Mouse (Mus musculus): ENCODE data around the gene Asl. TPM values are rescaled to one million over a fixed set of nuclear protein-coding genes. Genes with fewer than 3 reads are reported as not detected.

Gene Asl
- polyA plus RNA-seq, 1 experiment from 2014 or later, result 51.8 TPM

- Histone ChIP-seq H3K4me3 (ENCODE audit: low read depth, low read length) (no peak overlapping the region), H3K27me3 (replicated peaks; ENCODE audit: control insufficient read depth, insufficient read depth, low read length) (no peaks in the 10 kb centered on the region), H3K4me2 (no peak overlapping the region), H3K9ac (ENCODE audit: low read depth, low read length) (no peak overlapping the region), H3K36me3 (ENCODE audit: control insufficient read depth, insufficient read depth, low read length) (peaks cover 10% of the 10 kb centered on the region), H3K4me1 (replicated peaks; ENCODE audit: control insufficient read depth, insufficient read depth, low read length) (peaks cover 2% of the 10 kb centered on the region), H3K27ac (ENCODE audit: low read depth, low read length) (no peak overlapping the region), H3K9me3 (ENCODE audit: control insufficient read depth, low read length) (peaks cover 10% of the 10 kb centered on the region; the same call in 1 of the 2 replicates)
- WGBS, result 77% methylated on average over 6 of the region's 6 CpGs
- no peak for DNase-seq (ENCODE audit: low spot score)
- no peak for ATAC-seq (replicated peaks; ENCODE audit: low FRiP score)
Measured at GRCm38 (mm10) chr5:130008034-130008590, 20.9 kb downstream of the Asl start.

DNA sequence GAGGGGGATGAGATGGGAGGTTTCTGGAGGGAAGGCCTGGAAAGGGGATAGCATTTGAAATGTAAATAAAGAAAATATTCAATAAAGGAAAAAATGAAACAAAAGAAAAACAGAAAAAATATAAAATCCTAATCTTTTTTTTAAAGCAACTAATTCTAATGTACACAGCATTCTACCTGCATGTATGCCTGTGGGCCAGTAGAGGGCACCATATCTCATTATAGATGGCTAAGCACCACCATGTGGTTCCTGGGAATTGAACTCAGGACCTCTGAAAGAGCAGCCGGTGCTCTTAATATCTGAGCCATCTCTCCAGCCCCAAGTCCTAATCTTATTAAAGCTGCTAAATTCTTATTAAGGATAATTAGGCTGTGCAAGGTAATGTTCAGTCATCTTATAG lies 21.7 kb downstream of the Asl start:
- no peaks in the 10 kb centered on the region for H3K27me3 ChIP-seq (replicated peaks; ENCODE audit: control insufficient read depth, insufficient read depth, low read length)
- no peak overlapping the region for H3K4me2 ChIP-seq
- H3K9ac ChIP-seq (ENCODE audit: low read depth, low read length), result no peak overlapping the region
- H3K9me3 ChIP-seq (ENCODE audit: control insufficient read depth, low read length), result peaks cover 10% of the 10 kb centered on the region; the same call in 1 of the 2 replicates
- ATAC-seq (replicated peaks; ENCODE audit: low FRiP score) (no peak), DNase-seq (ENCODE audit: low spot score) (no peak)
- peaks cover 5% of the 10 kb centered on the region for H3K4me1 ChIP-seq (replicated peaks; ENCODE audit: control insufficient read depth, insufficient read depth, low read length)
- H3K4me3 ChIP-seq (ENCODE audit: low read depth, low read length), result no peak overlapping the region
- WGBS, result 78% methylated on average over 1 of the region's 1 CpGs
- no peak overlapping the region for H3K27ac ChIP-seq (ENCODE audit: low read depth, low read length)
- peaks cover 10% of the 10 kb centered on the region for H3K36me3 ChIP-seq (ENCODE audit: control insufficient read depth, insufficient read depth, low read length)

GRCm38 (mm10) chr5:130003229-130003628 lies 25.8 kb downstream of the Asl start:
- ATAC-seq (replicated peaks; ENCODE audit: low FRiP score) (peak; percentile 26; the same call in 1 of the 2 replicates), DNase-seq (ENCODE audit: low spot score) (no peak)
- H3K4me1 ChIP-seq (replicated peaks; ENCODE audit: control insufficient read depth, insufficient read depth, low read length), result peaks cover 13% of the 10 kb centered on the region
- peak overlapping the region; percentile 85 for H3K4me2 ChIP-seq
- H3K27ac ChIP-seq (ENCODE audit: low read depth, low read length), result peak overlapping the region; percentile 80
- H3K4me3 ChIP-seq (ENCODE audit: low read depth, low read length), result peak overlapping the region; percentile 78
- H3K36me3 ChIP-seq (ENCODE audit: control insufficient read depth, insufficient read depth, low read length), result no peaks in the 10 kb centered on the region; the same call in 1 of the 2 replicates
- H3K9ac ChIP-seq (ENCODE audit: low read depth, low read length), result peak overlapping the region; percentile 89
- no peaks in the 10 kb centered on the region for H3K27me3 ChIP-seq (replicated peaks; ENCODE audit: control insufficient read depth, insufficient read depth, low read length)
- WGBS, result 51% methylated on average over 7 of the region's 7 CpGs
- peaks cover 7% of the 10 kb centered on the region; the same call in 1 of the 2 replicates for H3K9me3 ChIP-seq (ENCODE audit: control insufficient read depth, low read length)

- Histone ChIP-seq H3K4me1 (replicated peaks; ENCODE audit: control insufficient read depth, insufficient read depth, low read length) (peaks cover 13% of the 10 kb centered on the region), H3K36me3 (ENCODE audit: control insufficient read depth, insufficient read depth, low read length) (no peaks in the 10 kb centered on the region; the same call in 1 of the 2 replicates), H3K9me3 (ENCODE audit: control insufficient read depth, low read length) (peaks cover 7% of the 10 kb centered on the region; the same call in 1 of the 2 replicates), H3K27me3 (replicated peaks; ENCODE audit: control insufficient read depth, insufficient read depth, low read length) (no peaks in the 10 kb centered on the region), H3K4me3 (ENCODE audit: low read depth, low read length) (peak within 1 kb of the TSS; percentile 78), H3K27ac (ENCODE audit: low read depth, low read length) (peak within 1 kb of the TSS; percentile 80), H3K4me2 (peak within 1 kb of the TSS; percentile 85), H3K9ac (ENCODE audit: low read depth, low read length) (peak within 1 kb of the TSS; percentile 89)
- DNase-seq (ENCODE audit: low spot score), result peak; percentile 87
- under 1% methylated on average over 39 of the region's 39 CpGs for WGBS
- ATAC-seq (replicated peaks; ENCODE audit: low FRiP score), result peak; percentile 84
Measured at GRCm38 (mm10) chr5:130002301-130003146, 26.5 kb downstream of the Asl start, which contains the start of gene Gusb. Gusb (minus strand) TSS chr5:130003049.

DNA sequence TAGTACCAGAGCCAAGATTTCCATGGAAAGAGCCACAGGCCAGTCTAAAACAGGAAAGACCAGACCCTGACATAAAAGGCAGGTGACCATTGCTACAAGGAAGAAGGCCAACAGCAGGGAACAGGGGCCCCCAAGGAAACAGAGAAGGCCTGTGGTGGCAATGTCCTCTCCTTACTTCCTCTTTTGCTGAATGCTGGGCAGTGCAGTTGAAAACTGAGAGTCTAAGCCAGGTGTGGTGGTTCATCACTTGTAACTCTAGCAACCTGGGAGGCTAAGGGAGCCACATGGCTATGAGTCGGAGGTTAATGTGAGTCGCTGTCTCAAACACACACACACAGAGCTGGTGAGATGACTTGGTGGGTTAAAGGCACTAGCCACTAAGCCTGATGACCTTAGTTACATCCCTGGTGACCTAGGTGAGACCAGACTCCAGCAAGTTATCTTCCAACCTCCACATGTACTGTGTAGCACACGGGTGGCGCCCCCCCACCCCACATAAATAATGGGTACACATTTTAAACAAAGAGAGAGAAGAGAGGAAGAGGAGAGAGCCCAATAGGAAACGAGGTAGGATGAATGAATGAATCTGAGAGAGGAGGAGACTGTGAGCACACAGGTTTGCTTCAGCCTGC lies 27.6 kb downstream of the Asl start:
- H3K27ac ChIP-seq (ENCODE audit: low read depth, low read length), result no peak overlapping the region
- H3K9ac ChIP-seq (ENCODE audit: low read depth, low read length), result peak overlapping the region; percentile 89
- peaks cover 13% of the 10 kb centered on the region for H3K4me1 ChIP-seq (replicated peaks; ENCODE audit: control insufficient read depth, insufficient read depth, low read length)

GRCm38 (mm10) chr5:130000735-130001134 lies 28.3 kb downstream of the Asl start:
- no peak for DNase-seq (ENCODE audit: low spot score)
- Histone ChIP-seq H3K9me3 (ENCODE audit: control insufficient read depth, low read length) (peaks cover 7% of the 10 kb centered on the region; the same call in 1 of the 2 replicates), H3K9ac (ENCODE audit: low read depth, low read length) (no peak overlapping the region), H3K4me2 (peak overlapping the region; percentile 85), H3K27ac (ENCODE audit: low read depth, low read length) (no peak overlapping the region), H3K36me3 (ENCODE audit: control insufficient read depth, insufficient read depth, low read length) (no peaks in the 10 kb centered on the region; the same call in 1 of the 2 replicates), H3K4me1 (replicated peaks; ENCODE audit: control insufficient read depth, insufficient read depth, low read length) (peaks cover 13% of the 10 kb centered on the region), H3K4me3 (ENCODE audit: low read depth, low read length) (no peak overlapping the region), H3K27me3 (replicated peaks; ENCODE audit: control insufficient read depth, insufficient read depth, low read length) (no peaks in the 10 kb centered on the region)
- WGBS, result 80% methylated on average over 12 of the region's 12 CpGs
- no peak for ATAC-seq (replicated peaks; ENCODE audit: low FRiP score)

More for the DNA sequence above, 27.6 kb downstream of the Asl start:
- ATAC-seq (replicated peaks; ENCODE audit: low FRiP score), result no peak
- 28% methylated on average over 5 of the region's 5 CpGs for WGBS
- Histone ChIP-seq H3K27me3 (replicated peaks; ENCODE audit: control insufficient read depth, insufficient read depth, low read length) (no peaks in the 10 kb centered on the region), H3K9me3 (ENCODE audit: control insufficient read depth, low read length) (peaks cover 7% of the 10 kb centered on the region; the same call in 1 of the 2 replicates), H3K4me3 (ENCODE audit: low read depth, low read length) (peak overlapping the region; percentile 78), H3K36me3 (ENCODE audit: control insufficient read depth, insufficient read depth, low read length) (no peaks in the 10 kb centered on the region; the same call in 1 of the 2 replicates), H3K4me2 (peak overlapping the region; percentile 85)
- DNase-seq (ENCODE audit: low spot score), result no peak

DNA sequence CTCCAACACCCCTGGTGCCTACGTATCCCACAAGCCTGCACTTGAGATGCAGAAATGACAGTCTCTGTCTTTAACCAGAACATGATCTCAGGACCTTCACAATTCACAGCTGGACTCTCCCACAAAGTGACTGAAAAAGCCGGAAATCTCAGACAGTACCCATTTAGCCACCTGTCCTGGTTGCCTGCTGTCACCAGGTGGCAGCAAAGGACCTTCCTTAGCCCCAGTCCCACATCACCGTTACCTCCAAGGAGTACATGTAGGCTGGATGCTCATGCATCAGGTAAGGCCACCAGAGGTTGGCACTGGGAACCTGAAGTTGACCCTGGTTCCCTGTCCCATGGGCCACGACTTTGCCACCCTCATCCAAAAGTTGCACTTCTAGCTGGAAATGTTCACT lies 29.9 kb downstream of the Asl start:
- WGBS, result 44% methylated on average over 4 of the region's 4 CpGs
- ATAC-seq (replicated peaks; ENCODE audit: low FRiP score), result no peak
- Histone ChIP-seq H3K36me3 (ENCODE audit: control insufficient read depth, insufficient read depth, low read length) (no peaks in the 10 kb centered on the region; the same call in 1 of the 2 replicates), H3K4me1 (replicated peaks; ENCODE audit: control insufficient read depth, insufficient read depth, low read length) (peaks cover 13% of the 10 kb centered on the region), H3K4me2 (no peak overlapping the region), H3K27me3 (replicated peaks; ENCODE audit: control insufficient read depth, insufficient read depth, low read length) (no peaks in the 10 kb centered on the region), H3K9me3 (ENCODE audit: control insufficient read depth, low read length) (no peaks in the 10 kb centered on the region), H3K9ac (ENCODE audit: low read depth, low read length) (no peak overlapping the region), H3K27ac (ENCODE audit: low read depth, low read length) (no peak overlapping the region), H3K4me3 (ENCODE audit: low read depth, low read length) (no peak overlapping the region)
- DNase-seq (ENCODE audit: low spot score), result no peak

DNA sequence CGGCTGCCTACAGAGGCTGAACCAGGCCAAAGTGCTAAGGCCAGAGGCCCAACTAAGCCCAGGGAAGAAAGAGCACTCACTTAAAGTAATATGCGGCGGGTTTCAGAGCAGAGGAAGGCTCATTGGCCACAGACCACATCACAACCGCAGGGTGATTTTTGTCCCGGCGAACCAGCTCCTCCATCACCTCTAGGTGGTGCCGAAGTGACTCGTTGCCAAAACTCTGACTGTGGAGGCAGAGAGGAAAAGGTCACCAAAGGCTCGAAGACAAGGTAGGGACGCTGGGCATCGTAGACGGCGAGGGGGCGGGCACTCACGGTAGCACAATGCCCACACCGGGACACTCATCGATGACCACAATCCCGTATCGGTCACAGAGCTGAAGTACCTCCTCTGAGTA lies 31.3 kb downstream of the Asl start:
- H3K4me3 ChIP-seq (ENCODE audit: low read depth, low read length), result no peak overlapping the region
- peaks cover 5% of the 10 kb centered on the region for H3K36me3 ChIP-seq (ENCODE audit: control insufficient read depth, insufficient read depth, low read length)
- ATAC-seq (replicated peaks; ENCODE audit: low FRiP score) (no peak), DNase-seq (ENCODE audit: low spot score) (no peak)
- H3K9me3 ChIP-seq (ENCODE audit: control insufficient read depth, low read length), result no peaks in the 10 kb centered on the region
- H3K27me3 ChIP-seq (replicated peaks; ENCODE audit: control insufficient read depth, insufficient read depth, low read length), result no peaks in the 10 kb centered on the region
- no peak overlapping the region for H3K9ac ChIP-seq (ENCODE audit: low read depth, low read length)
- peaks cover 8% of the 10 kb centered on the region; the same call in 1 of the 2 replicates for H3K4me1 ChIP-seq (replicated peaks; ENCODE audit: control insufficient read depth, insufficient read depth, low read length)
- 72% methylated on average over 19 of the region's 19 CpGs for WGBS
- H3K4me2 ChIP-seq, result no peak overlapping the region
- no peak overlapping the region; the same call in 1 of the 2 replicates for H3K27ac ChIP-seq (ENCODE audit: low read depth, low read length)

Data from liver, embryonic 11.5 days (tissue).